Mouse (Mus musculus) ES-Bruce4 (cell line): ENCODE data around the gene Med19.

Source experiments
- CTCF ChIP-seq: IDR thresholded peaks from one replicate; pipeline ENCODE4 v1.8.1; 2011; ENCODE audit warnings: low read depth, low read length
- POLR2A ChIP-seq: IDR thresholded peaks from one replicate; pipeline ENCODE4 v1.8.1; 2011; ENCODE audit warnings: low read length; ENCODE audit not compliant: insufficient read depth

DNA sequence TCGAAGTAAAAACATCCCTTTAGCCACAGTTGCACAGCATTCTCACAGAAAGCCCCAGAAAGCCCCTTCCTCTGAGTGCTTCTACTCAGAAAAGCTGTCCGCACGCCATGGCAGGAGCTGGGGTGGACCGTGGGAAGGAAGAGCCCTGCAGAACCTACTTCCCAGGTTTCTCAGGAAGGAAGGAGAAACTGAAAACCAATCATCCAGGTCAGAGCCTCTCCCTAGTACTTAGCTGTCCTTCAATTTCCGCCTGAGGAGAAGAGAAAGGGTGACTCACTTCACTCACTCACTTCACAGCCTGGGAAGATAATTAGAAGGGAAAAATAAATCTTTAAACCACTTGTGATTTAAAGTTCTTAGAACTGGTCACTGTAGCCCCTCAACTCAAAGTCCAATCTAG is 26.1 kb downstream of the Med19 start:
- TF ChIP-seq CTCF (no peak), POLR2A (no peak)
